Mouse (Mus musculus): ENCODE measurements around the gene Zfp36. TPM values are rescaled to one million over a fixed set of nuclear protein-coding genes. Genes with fewer than 3 reads are reported as not detected.
"Not testable (repeated sequence)": the region's sequence is repeated elsewhere in the genome, so short reads cannot be mapped to it uniquely, and the experiment has no call there.

The Zfp36 gene
- polyA plus RNA-seq, 1 experiment from 2014 or later: 4.0 TPM

- no peak for ATAC-seq
- Histone ChIP-seq H3K4me1 (ENCODE audit: control insufficient read depth, insufficient read depth, low read depth, low read length) (no peaks in the 10 kb centered on the region), H3K4me2 (ENCODE audit: low read length) (no peak overlapping the region), H3K9ac (ENCODE audit: low read depth, low read length) (no peak overlapping the region), H3K9me3 (ENCODE audit: control insufficient read depth, low read length) (no peaks in the 10 kb centered on the region), H3K4me3 (ENCODE audit: low read length) (no peak overlapping the region), H3K27me3 (replicated peaks; ENCODE audit: control insufficient read depth, insufficient read depth, low read length) (no peaks in the 10 kb centered on the region), H3K27ac (ENCODE audit: low read depth, low read length) (no peak overlapping the region), H3K36me3 (ENCODE audit: control insufficient read depth, insufficient read depth, low read length) (peaks cover 75% of the 10 kb centered on the region)
- 100% methylated on average over 1 of the region's 1 CpGs for WGBS
Observed at GRCm38 (mm10) chr7:28401030-28401429, 21.0 kb upstream of the Zfp36 start.

GRCm38 (mm10) chr7:28398696-28399340, 18.8 kb upstream of the Zfp36 start:
- no peaks in the 10 kb centered on the region for H3K27me3 ChIP-seq (replicated peaks; ENCODE audit: control insufficient read depth, insufficient read depth, low read length)
- peaks cover 66% of the 10 kb centered on the region for H3K36me3 ChIP-seq (ENCODE audit: control insufficient read depth, insufficient read depth, low read length)
- no peaks in the 10 kb centered on the region for H3K9me3 ChIP-seq (ENCODE audit: control insufficient read depth, low read length)
- ATAC-seq: no peak
- H3K4me1 ChIP-seq (ENCODE audit: control insufficient read depth, insufficient read depth, low read depth, low read length): peaks cover 2% of the 10 kb centered on the region
- H3K4me3 ChIP-seq (ENCODE audit: low read length): no peak overlapping the region
- H3K27ac ChIP-seq (ENCODE audit: low read depth, low read length): no peak overlapping the region
- no peak overlapping the region for H3K4me2 ChIP-seq (ENCODE audit: low read length)
- WGBS: 89% methylated on average over 10 of the region's 10 CpGs
- no peak overlapping the region for H3K9ac ChIP-seq (ENCODE audit: low read depth, low read length)

- Histone ChIP-seq H3K9me3 (ENCODE audit: control insufficient read depth, low read length) (no peaks in the 10 kb centered on the region), H3K9ac (ENCODE audit: low read depth, low read length) (no peak overlapping the region), H3K36me3 (ENCODE audit: control insufficient read depth, insufficient read depth, low read length) (peaks cover 58% of the 10 kb centered on the region), H3K4me2 (ENCODE audit: low read length) (no peak overlapping the region), H3K4me1 (ENCODE audit: control insufficient read depth, insufficient read depth, low read depth, low read length) (peaks cover 7% of the 10 kb centered on the region), H3K27me3 (replicated peaks; ENCODE audit: control insufficient read depth, insufficient read depth, low read length) (no peaks in the 10 kb centered on the region), H3K27ac (ENCODE audit: low read depth, low read length) (no peak overlapping the region), H3K4me3 (ENCODE audit: low read length) (no peak overlapping the region)
- WGBS: 62% methylated on average over 3 of the region's 3 CpGs
- ATAC-seq: no peak
Observed at GRCm38 (mm10) chr7:28398000-28398399, 17.9 kb upstream of the Zfp36 start.

- no peak overlapping the region for H3K9ac ChIP-seq (ENCODE audit: low read depth, low read length)
- no peaks in the 10 kb centered on the region for H3K27me3 ChIP-seq (replicated peaks; ENCODE audit: control insufficient read depth, insufficient read depth, low read length)
- H3K4me1 ChIP-seq (ENCODE audit: control insufficient read depth, insufficient read depth, low read depth, low read length): peaks cover 13% of the 10 kb centered on the region
- H3K4me3 ChIP-seq (ENCODE audit: low read length): no peak overlapping the region
- ATAC-seq: no peak
- 95% methylated on average over 4 of the region's 4 CpGs for WGBS
- H3K4me2 ChIP-seq (ENCODE audit: low read length): no peak overlapping the region
- H3K9me3 ChIP-seq (ENCODE audit: control insufficient read depth, low read length): no peaks in the 10 kb centered on the region
- no peak overlapping the region for H3K27ac ChIP-seq (ENCODE audit: low read depth, low read length)
- H3K36me3 ChIP-seq (ENCODE audit: control insufficient read depth, insufficient read depth, low read length): peaks cover 44% of the 10 kb centered on the region
Observed at GRCm38 (mm10) chr7:28395425-28395824, 15.4 kb upstream of the Zfp36 start.

GRCm38 (mm10) chr7:28393272-28393951, 13.4 kb upstream of the Zfp36 start:
- peak overlapping the region; percentile 91 for H3K4me2 ChIP-seq (ENCODE audit: low read length)
- H3K9ac ChIP-seq (ENCODE audit: low read depth, low read length): peak overlapping the region; percentile 89
- H3K9me3 ChIP-seq (ENCODE audit: control insufficient read depth, low read length): no peaks in the 10 kb centered on the region
- ATAC-seq: no peak
- H3K4me1 ChIP-seq (ENCODE audit: control insufficient read depth, insufficient read depth, low read depth, low read length): peaks cover 13% of the 10 kb centered on the region
- peak overlapping the region; percentile 97 for H3K4me3 ChIP-seq (ENCODE audit: low read length)
- WGBS: 7% methylated on average over 22 of the region's 22 CpGs
- no peaks in the 10 kb centered on the region for H3K27me3 ChIP-seq (replicated peaks; ENCODE audit: control insufficient read depth, insufficient read depth, low read length)
- peaks cover 41% of the 10 kb centered on the region for H3K36me3 ChIP-seq (ENCODE audit: control insufficient read depth, insufficient read depth, low read length)
- H3K27ac ChIP-seq (ENCODE audit: low read depth, low read length): peak overlapping the region; percentile 80

GRCm38 (mm10) chr7:28392429-28393271, 12.6 kb upstream of the Zfp36 start, which contains the start of the genes Med29 and Paf1:
Gene Med29 (minus strand): TSS chr7:28392708.
Gene Paf1 (plus strand): TSS chr7:28392951.
- H3K9me3 ChIP-seq (ENCODE audit: control insufficient read depth, low read length): no peaks in the 10 kb centered on the region
- peaks cover 41% of the 10 kb centered on the region for H3K36me3 ChIP-seq (ENCODE audit: control insufficient read depth, insufficient read depth, low read length)
- peak within 1 kb of the TSS; percentile 80 for H3K27ac ChIP-seq (ENCODE audit: low read depth, low read length)
- H3K4me1 ChIP-seq (ENCODE audit: control insufficient read depth, insufficient read depth, low read depth, low read length): peaks cover 13% of the 10 kb centered on the region
- H3K4me3 ChIP-seq (ENCODE audit: low read length): peak within 1 kb of the TSS; percentile 97
- WGBS: under 1% methylated on average over 58 of the region's 58 CpGs
- ATAC-seq: peak; percentile 98
- H3K4me2 ChIP-seq (ENCODE audit: low read length): peak within 1 kb of the TSS; percentile 91
- H3K9ac ChIP-seq (ENCODE audit: low read depth, low read length): peak within 1 kb of the TSS; percentile 89
- no peaks in the 10 kb centered on the region for H3K27me3 ChIP-seq (replicated peaks; ENCODE audit: control insufficient read depth, insufficient read depth, low read length)

- Histone ChIP-seq H3K27ac (ENCODE audit: low read depth, low read length) (no peak overlapping the region), H3K9me3 (ENCODE audit: control insufficient read depth, low read length) (no peaks in the 10 kb centered on the region), H3K4me1 (ENCODE audit: control insufficient read depth, insufficient read depth, low read depth, low read length) (peaks cover 13% of the 10 kb centered on the region), H3K9ac (ENCODE audit: low read depth, low read length) (no peak overlapping the region), H3K36me3 (ENCODE audit: control insufficient read depth, insufficient read depth, low read length) (peaks cover 28% of the 10 kb centered on the region), H3K4me3 (ENCODE audit: low read length) (no peak overlapping the region), H3K4me2 (ENCODE audit: low read length) (no peak overlapping the region), H3K27me3 (replicated peaks; ENCODE audit: control insufficient read depth, insufficient read depth, low read length) (no peaks in the 10 kb centered on the region)
- WGBS: 96% methylated on average over 3 of the region's 3 CpGs
- ATAC-seq: no peak
Observed at GRCm38 (mm10) chr7:28390331-28390730, 10.3 kb upstream of the Zfp36 start.

GRCm38 (mm10) chr7:28387384-28387783, 7.3 kb upstream of the Zfp36 start:
- peaks cover 12% of the 10 kb centered on the region for H3K4me1 ChIP-seq (ENCODE audit: control insufficient read depth, insufficient read depth, low read depth, low read length)
- not testable (repeated sequence) for H3K4me2 ChIP-seq (ENCODE audit: low read length); H3K9me3 ChIP-seq (ENCODE audit: control insufficient read depth, low read length); H3K27me3 ChIP-seq (replicated peaks; ENCODE audit: control insufficient read depth, insufficient read depth, low read length); H3K27ac ChIP-seq (ENCODE audit: low read depth, low read length); ATAC-seq; H3K4me3 ChIP-seq (ENCODE audit: low read length); H3K9ac ChIP-seq (ENCODE audit: low read depth, low read length)
- H3K36me3 ChIP-seq (ENCODE audit: control insufficient read depth, insufficient read depth, low read length): peaks cover 23% of the 10 kb centered on the region
- WGBS: 88% methylated on average over 7 of the region's 7 CpGs

- not testable (repeated sequence) for H3K27ac ChIP-seq (ENCODE audit: low read depth, low read length); H3K9me3 ChIP-seq (ENCODE audit: control insufficient read depth, low read length); H3K4me2 ChIP-seq (ENCODE audit: low read length); H3K9ac ChIP-seq (ENCODE audit: low read depth, low read length); H3K27me3 ChIP-seq (replicated peaks; ENCODE audit: control insufficient read depth, insufficient read depth, low read length); ATAC-seq; H3K4me3 ChIP-seq (ENCODE audit: low read length)
- 90% methylated on average over 5 of the region's 6 CpGs for WGBS
- Histone ChIP-seq H3K36me3 (ENCODE audit: control insufficient read depth, insufficient read depth, low read length) (peaks cover 23% of the 10 kb centered on the region), H3K4me1 (ENCODE audit: control insufficient read depth, insufficient read depth, low read depth, low read length) (peaks cover 13% of the 10 kb centered on the region)
Observed at GRCm38 (mm10) chr7:28386877-28387276, 6.8 kb upstream of the Zfp36 start.

Data from hindbrain, embryonic 16.5 days (tissue).